Mouse (Mus musculus): ENCODE measurements at regions not wholly inside any gene's neighbourhood (a gene's known extent, or its start where the extent isn't known, plus 50 kb on each side); places are given as distances from the start of the nearest gene placed in this dataset.

DNA sequence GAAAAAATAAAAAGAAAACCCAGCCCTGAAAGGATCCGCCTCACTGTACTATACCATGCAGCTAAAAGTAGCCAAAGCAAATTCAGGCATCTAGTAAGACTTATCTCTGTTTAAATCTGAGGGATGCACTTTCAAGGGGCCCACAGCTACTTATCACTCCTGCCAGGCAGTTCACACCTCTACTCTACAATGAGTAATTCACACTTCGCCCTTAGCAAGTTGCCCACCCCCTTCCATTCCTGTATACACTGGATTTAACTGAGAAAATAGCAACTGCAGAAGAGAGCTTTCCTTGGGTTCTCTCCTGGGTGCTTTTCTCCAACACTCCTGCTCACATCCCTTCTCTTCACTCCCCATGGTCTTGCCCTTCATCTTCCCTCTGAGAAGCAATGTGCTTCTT is 142.4 kb upstream of the Mgat5 start:
- Histone ChIP-seq H3K9ac (no peak overlapping the region), H3K27me3 (no peaks in the 10 kb centered on the region), H3K4me2 (replicated peaks) (no peak overlapping the region), H3K27ac (no peak overlapping the region), H3K4me1 (no peaks in the 10 kb centered on the region), H3K36me3 (no peaks in the 10 kb centered on the region), H3K4me3 (no peak overlapping the region), H3K9me3 (no peaks in the 10 kb centered on the region)
- no peak for ATAC-seq (ENCODE audit: low FRiP score, low read depth)
- WGBS = 64% methylated on average over 2 of the region's 2 CpGs

DNA sequence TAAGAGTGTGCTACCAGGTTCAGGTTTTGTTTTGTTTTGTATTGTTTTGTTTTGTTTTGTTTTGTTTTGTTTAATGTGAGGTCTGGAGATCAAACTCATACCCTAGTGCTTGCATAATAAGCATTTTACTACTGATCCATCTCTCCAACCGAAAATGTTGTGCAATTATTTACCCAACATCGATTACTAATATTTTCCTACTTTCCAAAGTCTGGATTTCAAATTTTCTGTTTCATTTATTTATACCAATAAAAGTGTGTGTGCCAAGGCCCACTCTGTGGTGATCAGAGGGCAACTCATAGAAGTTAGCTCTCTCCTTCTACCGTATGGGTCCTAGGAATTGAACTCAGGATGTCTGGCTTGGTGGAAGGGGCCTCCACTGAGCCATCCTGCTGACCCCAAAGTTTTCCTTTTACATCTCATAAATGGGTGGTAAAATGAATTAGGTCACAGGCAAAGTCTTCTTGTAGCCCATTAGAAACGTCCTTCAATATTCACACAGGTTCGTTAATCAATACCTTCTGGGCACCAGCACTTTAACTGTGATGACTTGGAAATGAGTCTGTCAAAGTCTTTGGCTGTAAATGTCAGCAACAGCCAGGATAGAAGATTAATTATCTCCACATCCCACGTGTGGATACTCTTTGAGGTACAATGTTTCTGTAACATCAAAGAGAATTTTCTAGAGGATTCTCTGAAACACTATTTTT is 158.9 kb upstream of the Mgat5 start:
- H3K4me3 ChIP-seq = no peak overlapping the region
- no peak for ATAC-seq (ENCODE audit: low FRiP score, low read depth)
- WGBS = 52% methylated on average over 6 of the region's 6 CpGs
- H3K9ac ChIP-seq = no peak overlapping the region
- H3K36me3 ChIP-seq = no peaks in the 10 kb centered on the region
- H3K27me3 ChIP-seq = no peaks in the 10 kb centered on the region
- H3K4me2 ChIP-seq (replicated peaks) = no peak overlapping the region
- no peaks in the 10 kb centered on the region for H3K4me1 ChIP-seq
- H3K9me3 ChIP-seq = no peaks in the 10 kb centered on the region
- H3K27ac ChIP-seq = no peak overlapping the region

DNA sequence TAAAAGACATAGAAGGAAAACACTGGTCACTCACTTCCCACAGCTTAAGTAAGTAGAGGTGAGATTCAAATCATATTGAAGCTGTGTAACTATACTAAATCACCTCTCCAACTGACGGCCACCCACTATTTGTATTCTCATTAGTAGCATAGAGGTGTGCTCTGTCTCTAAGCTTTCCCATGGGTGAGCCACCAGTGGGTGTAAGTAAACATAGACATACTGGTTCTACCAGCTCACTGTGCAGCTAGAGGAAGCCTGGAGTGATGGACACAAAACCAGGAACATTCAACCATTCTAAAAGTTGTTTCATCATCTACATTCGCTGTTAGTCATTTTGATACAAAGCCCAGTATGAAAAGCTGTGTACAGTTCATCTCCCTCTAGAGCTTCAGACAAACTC is 170.1 kb upstream of the Mgat5 start:
- H3K36me3 ChIP-seq = no peaks in the 10 kb centered on the region
- no peak overlapping the region for H3K4me3 ChIP-seq
- H3K4me2 ChIP-seq (replicated peaks) = no peak overlapping the region
- no peaks in the 10 kb centered on the region for H3K9me3 ChIP-seq
- 88% methylated on average over 2 of the region's 2 CpGs for WGBS
- ATAC-seq (ENCODE audit: low FRiP score, low read depth) = no peak
- H3K9ac ChIP-seq = no peak overlapping the region
- H3K4me1 ChIP-seq = 0 out of 2 replicates have a peak, but pooled peaks cover 3% of the 10 kb centered on the region
- H3K27ac ChIP-seq = no peak overlapping the region
- H3K27me3 ChIP-seq = no peaks in the 10 kb centered on the region

DNA sequence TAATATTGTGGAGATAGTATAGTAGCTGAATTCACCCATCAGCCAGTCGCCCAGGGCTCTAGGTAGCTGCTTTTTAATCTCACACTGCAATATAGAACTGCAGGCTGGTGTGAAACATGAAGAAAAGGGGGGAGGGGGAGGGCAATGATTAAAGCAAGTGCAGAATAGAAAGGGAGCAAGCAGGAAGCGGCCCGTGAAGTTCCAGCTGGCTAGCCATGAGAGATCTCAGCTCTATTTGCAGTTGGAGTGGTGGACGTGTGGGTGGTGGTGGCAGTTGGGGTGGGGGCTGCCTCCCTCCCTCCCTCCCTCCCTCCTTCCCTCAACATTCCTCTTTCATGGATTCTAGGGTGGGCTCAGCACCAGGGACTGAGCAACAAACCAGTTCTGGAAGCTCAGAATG is 173.3 kb upstream of the Mgat5 start:
- no peak overlapping the region for H3K4me2 ChIP-seq (replicated peaks)
- no peak overlapping the region for H3K27ac ChIP-seq
- no peaks in the 10 kb centered on the region for H3K36me3 ChIP-seq
- no peak overlapping the region for H3K4me3 ChIP-seq
- H3K9ac ChIP-seq = no peak overlapping the region
- no peak for ATAC-seq (ENCODE audit: low FRiP score, low read depth)
- no peaks in the 10 kb centered on the region for H3K9me3 ChIP-seq
- 0 out of 2 replicates have a peak, but pooled peaks cover 3% of the 10 kb centered on the region for H3K4me1 ChIP-seq
- no peaks in the 10 kb centered on the region for H3K27me3 ChIP-seq
- WGBS = 26% methylated on average over 4 of the region's 4 CpGs

DNA sequence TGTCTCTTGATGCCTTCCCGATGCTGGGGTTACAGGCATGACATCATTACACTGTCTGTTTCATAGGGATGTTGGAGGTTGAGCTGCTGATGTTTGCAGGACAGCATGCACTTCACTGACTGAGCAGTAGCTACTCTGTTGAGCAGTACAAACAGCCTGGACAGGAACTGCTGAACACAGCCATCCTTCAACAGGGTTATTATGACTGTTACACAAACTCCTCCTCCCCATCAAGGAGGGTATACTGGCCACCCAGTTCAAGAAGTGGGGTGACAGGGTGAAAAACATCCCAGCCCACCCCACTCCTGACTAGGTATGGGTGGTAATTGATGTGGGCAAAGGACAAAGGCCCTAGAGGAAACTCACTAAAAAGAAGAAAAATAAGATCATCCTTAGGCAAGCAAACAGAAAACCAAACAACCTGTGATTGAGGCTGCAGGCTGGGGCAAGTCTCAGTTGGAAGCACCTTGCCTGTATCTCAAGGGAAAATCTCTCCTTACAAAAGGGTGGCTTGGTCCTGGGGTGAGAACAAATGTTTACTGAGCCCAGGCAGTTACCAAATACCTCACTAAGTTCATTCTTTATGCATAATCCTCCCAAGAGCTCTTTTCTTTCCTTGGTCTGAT is 175.8 kb upstream of the Mgat5 start:
- WGBS = 69% methylated on average over 1 of the region's 1 CpGs
- no peak overlapping the region for H3K4me3 ChIP-seq
- no peak overlapping the region for H3K9ac ChIP-seq
- H3K36me3 ChIP-seq = no peaks in the 10 kb centered on the region
- 0 out of 2 replicates have a peak, but pooled peaks cover 3% of the 10 kb centered on the region for H3K4me1 ChIP-seq
- no peak overlapping the region for H3K4me2 ChIP-seq (replicated peaks)
- no peaks in the 10 kb centered on the region for H3K27me3 ChIP-seq
- ATAC-seq (ENCODE audit: low FRiP score, low read depth) = no peak
- H3K9me3 ChIP-seq = no peaks in the 10 kb centered on the region
- no peak overlapping the region for H3K27ac ChIP-seq

DNA sequence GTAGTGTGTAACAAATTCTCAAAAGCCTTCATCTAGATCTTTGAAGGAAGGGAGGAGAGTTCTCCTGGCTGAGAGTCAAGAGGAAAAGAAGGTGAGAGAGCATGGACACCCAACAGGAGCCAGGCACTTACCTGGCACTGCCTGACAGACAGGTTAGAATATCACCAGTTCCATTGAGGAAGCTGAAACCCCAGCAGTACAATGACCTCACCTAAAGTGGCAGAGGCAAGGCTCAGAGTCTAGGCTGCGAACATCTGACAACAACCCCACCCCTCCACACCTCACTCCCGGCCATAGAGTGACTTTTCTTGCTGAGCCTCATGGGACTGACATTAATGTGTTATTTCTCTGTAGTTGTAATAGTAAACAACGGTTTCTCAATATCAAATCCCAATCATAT is 181.7 kb upstream of the Mgat5 start:
- no peak overlapping the region for H3K4me2 ChIP-seq (replicated peaks)
- WGBS = 72% methylated on average over 3 of the region's 3 CpGs
- H3K4me1 ChIP-seq = no peaks in the 10 kb centered on the region
- H3K9ac ChIP-seq = no peak overlapping the region
- H3K27me3 ChIP-seq = no peaks in the 10 kb centered on the region
- H3K27ac ChIP-seq = no peak overlapping the region
- no peak for ATAC-seq (ENCODE audit: low FRiP score, low read depth)
- no peak overlapping the region for H3K4me3 ChIP-seq
- no peaks in the 10 kb centered on the region for H3K9me3 ChIP-seq
- H3K36me3 ChIP-seq = no peaks in the 10 kb centered on the region

DNA sequence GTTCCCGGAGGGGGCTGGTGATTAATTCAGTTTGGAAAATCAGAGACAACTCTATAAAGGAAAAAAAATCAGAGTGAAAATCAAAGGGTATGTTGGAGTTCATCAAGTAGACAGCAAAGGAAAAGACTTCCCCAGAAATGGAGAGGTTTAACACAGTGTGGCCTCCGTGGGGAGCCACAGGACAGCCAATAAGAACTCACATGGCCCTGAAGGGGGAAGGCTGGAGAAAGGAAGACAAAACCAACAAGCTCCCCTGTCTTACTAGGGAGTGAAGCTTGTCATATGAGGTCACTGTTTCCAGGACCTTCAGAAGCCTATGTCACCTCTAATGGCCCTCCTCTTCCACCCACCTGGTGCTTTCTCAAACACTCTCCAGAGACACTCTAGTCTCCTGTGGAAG is 187.1 kb upstream of the Nckap5 start:
- no peak overlapping the region for H3K4me3 ChIP-seq
- no peak overlapping the region for H3K9ac ChIP-seq
- WGBS = 70% methylated on average over 2 of the region's 2 CpGs
- H3K4me1 ChIP-seq = peaks cover 19% of the 10 kb centered on the region
- ATAC-seq (ENCODE audit: low FRiP score, low read depth) = 0 out of 2 replicates have a peak, but pooled peaks have one; percentile 16
- H3K9me3 ChIP-seq = no peaks in the 10 kb centered on the region
- no peak overlapping the region for H3K4me2 ChIP-seq (replicated peaks)
- no peaks in the 10 kb centered on the region for H3K27me3 ChIP-seq
- no peaks in the 10 kb centered on the region for H3K36me3 ChIP-seq
- H3K27ac ChIP-seq = no peak overlapping the region

DNA sequence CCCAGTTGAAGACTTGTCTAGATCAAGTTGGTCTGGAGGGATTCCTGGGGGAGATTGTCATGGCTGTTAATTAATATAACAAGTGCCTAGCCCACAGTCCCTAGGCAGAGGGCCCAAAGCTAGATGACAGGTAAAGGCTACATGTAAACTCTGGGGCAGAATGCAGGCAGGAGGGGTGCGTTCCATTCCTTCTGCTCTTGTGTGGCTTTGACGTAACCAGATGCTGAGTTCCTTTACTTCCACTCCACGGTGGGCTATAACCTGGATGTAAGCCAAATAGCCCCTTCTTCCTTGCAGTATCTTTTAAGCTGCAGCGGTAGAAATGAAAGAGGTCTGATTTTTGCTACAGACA is 185.3 kb upstream of the Nckap5 start:
- no peak overlapping the region; the same call in 1 of the 2 replicates for H3K27ac ChIP-seq
- 28% methylated on average over 4 of the region's 4 CpGs for WGBS
- ATAC-seq (ENCODE audit: low FRiP score, low read depth) = peak; percentile 26; the same call in 1 of the 2 replicates
- no peaks in the 10 kb centered on the region for H3K27me3 ChIP-seq
- H3K36me3 ChIP-seq = no peaks in the 10 kb centered on the region
- no peak overlapping the region for H3K4me2 ChIP-seq (replicated peaks)
- H3K4me3 ChIP-seq = no peak overlapping the region
- peaks cover 19% of the 10 kb centered on the region for H3K4me1 ChIP-seq
- H3K9ac ChIP-seq = no peak overlapping the region
- H3K9me3 ChIP-seq = no peaks in the 10 kb centered on the region

DNA sequence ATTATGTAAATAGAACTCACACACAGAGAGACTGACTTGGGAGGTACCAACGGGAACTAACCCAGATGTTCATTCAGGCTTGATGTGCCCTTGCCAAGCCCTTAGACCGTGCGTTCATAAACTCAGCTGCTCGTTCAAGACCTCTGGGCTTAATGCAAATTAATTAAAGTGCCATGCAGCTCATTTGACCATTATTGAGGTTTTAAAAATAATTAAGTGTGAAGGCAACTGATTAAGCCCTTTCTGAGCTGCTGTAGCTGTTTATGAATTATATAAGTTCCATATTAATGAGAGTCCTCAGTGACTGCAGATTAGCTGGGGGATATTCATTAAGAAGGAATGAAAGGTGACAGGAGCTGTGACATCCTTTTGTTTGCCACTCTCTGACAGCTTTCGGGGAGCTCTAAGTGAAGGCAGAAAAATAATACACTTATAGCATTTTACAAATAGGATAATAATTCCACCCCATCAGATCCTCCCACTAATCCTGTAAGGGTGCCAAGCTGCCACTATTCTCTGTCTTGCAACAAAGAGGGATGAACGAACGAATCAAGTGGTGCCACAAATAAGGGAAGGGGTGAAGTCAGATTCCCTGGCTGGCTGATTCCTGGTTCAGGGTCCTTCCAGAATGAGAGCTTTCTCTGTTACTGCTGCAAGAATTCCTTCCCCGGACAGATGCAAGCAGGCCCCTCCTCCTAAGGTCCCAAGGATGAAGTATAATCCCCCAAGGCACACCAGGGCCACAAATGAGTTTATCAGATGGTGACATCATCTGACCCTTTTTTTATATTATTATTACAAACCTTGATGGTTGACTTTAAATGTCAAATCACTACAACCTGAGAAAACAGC is 184.7 kb upstream of the Nckap5 start:
- Histone ChIP-seq H3K36me3 (no peaks in the 10 kb centered on the region), H3K4me1 (peaks cover 19% of the 10 kb centered on the region), H3K9me3 (no peaks in the 10 kb centered on the region), H3K27ac (no peak overlapping the region), H3K9ac (no peak overlapping the region), H3K27me3 (no peaks in the 10 kb centered on the region), H3K4me3 (no peak overlapping the region), H3K4me2 (replicated peaks) (no peak overlapping the region)
- ATAC-seq (ENCODE audit: low FRiP score, low read depth) = no peak; the same call in 1 of the 2 replicates
- WGBS = 36% methylated on average over 8 of the region's 8 CpGs

DNA sequence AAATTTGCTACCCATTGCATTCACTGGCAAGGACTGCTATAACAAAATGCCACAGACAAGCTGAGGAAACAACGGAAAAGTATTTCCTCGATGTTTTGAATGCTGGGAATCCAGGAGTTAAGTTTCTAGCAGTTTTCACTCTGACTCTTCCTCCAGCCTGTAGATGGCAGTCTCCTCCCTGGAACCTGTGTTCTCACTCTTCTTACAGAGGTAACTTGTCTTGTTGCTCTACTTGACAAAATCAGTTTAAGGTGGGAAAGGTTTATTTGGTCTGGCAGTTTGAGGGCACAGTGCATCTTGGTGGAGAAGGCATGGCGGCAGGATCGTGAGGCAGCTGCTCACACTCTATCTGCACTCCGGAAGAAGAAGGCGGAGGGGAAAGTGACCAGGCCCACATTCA is 181.3 kb upstream of the Nckap5 start:
- WGBS = 65% methylated on average over 6 of the region's 6 CpGs
- no peaks in the 10 kb centered on the region for H3K27me3 ChIP-seq
- no peaks in the 10 kb centered on the region for H3K9me3 ChIP-seq
- peaks cover 19% of the 10 kb centered on the region for H3K4me1 ChIP-seq
- H3K9ac ChIP-seq = no peak overlapping the region
- H3K4me2 ChIP-seq (replicated peaks) = no peak overlapping the region
- no peaks in the 10 kb centered on the region for H3K36me3 ChIP-seq
- no peak for ATAC-seq (ENCODE audit: low FRiP score, low read depth)
- H3K4me3 ChIP-seq = no peak overlapping the region
- H3K27ac ChIP-seq = no peak overlapping the region

DNA sequence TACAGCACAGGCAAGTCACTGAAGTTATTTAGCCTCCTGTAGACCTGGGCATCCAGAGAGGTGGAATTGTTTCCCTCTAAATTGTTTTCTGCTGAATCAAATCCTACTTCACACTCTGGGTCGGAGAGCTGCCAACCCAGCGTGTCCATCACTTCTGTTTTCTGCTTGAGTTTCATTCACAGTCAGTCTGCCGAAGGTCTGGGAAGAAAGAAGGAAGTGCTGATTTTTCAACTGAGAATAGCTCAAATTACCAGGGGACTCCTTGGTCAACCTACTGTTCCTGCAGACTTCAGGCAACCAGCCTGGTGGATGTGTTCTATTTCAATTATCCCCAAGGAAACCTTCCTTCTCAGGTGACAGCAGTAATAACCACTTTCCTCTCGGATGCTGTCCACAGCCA is 179.1 kb upstream of the Nckap5 start:
- Histone ChIP-seq H3K36me3 (no peaks in the 10 kb centered on the region), H3K27me3 (no peaks in the 10 kb centered on the region), H3K27ac (no peak overlapping the region), H3K9me3 (no peaks in the 10 kb centered on the region), H3K4me1 (peaks cover 6% of the 10 kb centered on the region; the same call in 1 of the 2 replicates), H3K4me3 (no peak overlapping the region), H3K4me2 (replicated peaks) (no peak overlapping the region), H3K9ac (no peak overlapping the region)
- 60% methylated on average over 4 of the region's 4 CpGs for WGBS
- no peak for ATAC-seq (ENCODE audit: low FRiP score, low read depth)

DNA sequence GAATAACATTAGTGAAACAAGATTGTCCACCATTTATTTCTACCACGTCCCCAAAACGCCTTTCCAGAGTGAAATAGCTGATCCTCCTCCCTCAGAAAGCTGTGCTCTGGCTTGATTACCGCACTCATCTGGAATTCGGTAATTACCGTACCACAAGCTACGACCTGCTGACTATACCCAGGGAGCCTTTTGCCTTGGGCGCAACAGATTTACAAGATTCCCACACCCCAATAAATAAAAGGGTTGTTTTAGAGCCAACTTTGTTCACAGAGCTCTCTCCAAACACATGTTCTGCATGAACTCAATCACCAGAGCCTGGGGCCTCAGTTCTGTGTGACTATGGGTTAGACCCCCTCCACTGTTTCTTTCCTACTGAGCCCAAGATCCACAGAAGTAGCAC is 171.1 kb upstream of the Nckap5 start:
- no peak overlapping the region for H3K4me3 ChIP-seq
- H3K4me2 ChIP-seq (replicated peaks) = peak overlapping the region; percentile 42
- peaks cover 41% of the 10 kb centered on the region for H3K4me1 ChIP-seq
- no peak overlapping the region for H3K9ac ChIP-seq
- peak overlapping the region; percentile 86 for H3K27ac ChIP-seq
- ATAC-seq (ENCODE audit: low FRiP score, low read depth) = peak; percentile 94
- no peaks in the 10 kb centered on the region for H3K9me3 ChIP-seq
- no peaks in the 10 kb centered on the region for H3K27me3 ChIP-seq
- no peaks in the 10 kb centered on the region for H3K36me3 ChIP-seq
- 11% methylated on average over 7 of the region's 7 CpGs for WGBS
